Mouse (Mus musculus): ENCODE measurements around the gene Them4. TPM values are rescaled to one million over a fixed set of nuclear protein-coding genes. Genes with fewer than 3 reads are reported as not detected.

Gene Them4
- total and polyA plus RNA-seq, 3 experiments: 0.81 to 1.4 TPM; not detected in 1

Other genes with a start within 250 kb of the Them4 start
- not detected in 2 replicates for gene Gm10697, start 237.4 kb upstream of the Them4 start, total RNA-seq (2012; rRNA removed)
- gene Gm10697, start 237.4 kb upstream of the Them4 start, polyA plus RNA-seq (2012; ENCODE audit: insufficient read depth in 1 of 2, insufficient read length in 2 of 2, low read depth in 1 of 2, low replicate concordance in 2 of 2, missing spikeins in 1 of 2): not detected
- gene Gm10696, start 131.9 kb upstream of the Them4 start, total RNA-seq (2012; rRNA removed): not detected in 2 replicates
- not detected for gene Gm10696, start 131.9 kb upstream of the Them4 start, polyA plus RNA-seq (2012; ENCODE audit: insufficient read depth in 1 of 2, insufficient read length in 2 of 2, low read depth in 1 of 2, low replicate concordance in 2 of 2, missing spikeins in 1 of 2)
- gene Gm5286, start 113.4 kb upstream of the Them4 start, total RNA-seq (2012; rRNA removed): not detected in 2 replicates
- not detected for gene Gm5286, start 113.4 kb upstream of the Them4 start, polyA plus RNA-seq (2012; ENCODE audit: insufficient read depth in 1 of 2, insufficient read length in 2 of 2, low read depth in 1 of 2, low replicate concordance in 2 of 2, missing spikeins in 1 of 2)
- not detected in 2 replicates for gene Gm4778, start 46.1 kb upstream of the Them4 start, total RNA-seq (2012; rRNA removed)
- gene Gm4778, start 46.1 kb upstream of the Them4 start, polyA plus RNA-seq (2012; ENCODE audit: insufficient read depth in 1 of 2, insufficient read length in 2 of 2, low read depth in 1 of 2, low replicate concordance in 2 of 2, missing spikeins in 1 of 2): not detected
- gene Them5, start 32.0 kb downstream of the Them4 start, total RNA-seq (2012; rRNA removed): not detected in 2 replicates
- gene Them5, start 32.0 kb downstream of the Them4 start, polyA plus RNA-seq (2012; ENCODE audit: insufficient read depth in 1 of 2, insufficient read length in 2 of 2, low read depth in 1 of 2, low replicate concordance in 2 of 2, missing spikeins in 1 of 2): not detected
- not detected in 2 replicates for gene C2cd4d, start 52.3 kb downstream of the Them4 start, total RNA-seq (2012; rRNA removed)
- not detected for gene C2cd4d, start 52.3 kb downstream of the Them4 start, polyA plus RNA-seq (2012; ENCODE audit: insufficient read depth in 1 of 2, insufficient read length in 2 of 2, low read depth in 1 of 2, low replicate concordance in 2 of 2, missing spikeins in 1 of 2)
- not detected in 2 replicates for gene Rorc, start 62.7 kb downstream of the Them4 start, total RNA-seq (2012; rRNA removed)
- gene Rorc, start 62.7 kb downstream of the Them4 start, polyA plus RNA-seq (2012; ENCODE audit: insufficient read depth in 1 of 2, insufficient read length in 2 of 2, low read depth in 1 of 2, low replicate concordance in 2 of 2, missing spikeins in 1 of 2): not detected
- gene Lingo4, start 88.4 kb downstream of the Them4 start, total RNA-seq (2012; rRNA removed): not detected in 2 replicates
- not detected for gene Lingo4, start 88.4 kb downstream of the Them4 start, polyA plus RNA-seq (2012; ENCODE audit: insufficient read depth in 1 of 2, insufficient read length in 2 of 2, low read depth in 1 of 2, low replicate concordance in 2 of 2, missing spikeins in 1 of 2)
- gene Tdrkh, start 103.2 kb downstream of the Them4 start, total RNA-seq (2012; rRNA removed): not detected in 2 replicates
- gene Tdrkh, start 103.2 kb downstream of the Them4 start, polyA plus RNA-seq (2012; ENCODE audit: insufficient read depth in 1 of 2, insufficient read length in 2 of 2, low read depth in 1 of 2, low replicate concordance in 2 of 2, missing spikeins in 1 of 2): not detected
- 208 and 215 TPM in 2 replicates for gene Mrpl9, start 133.2 kb downstream of the Them4 start, total RNA-seq (2012; rRNA removed)
- 100 to 1,000 TPM in 1 of 2 experiments, not detected in 1; 191 TPM for gene Mrpl9, start 133.2 kb downstream of the Them4 start, polyA plus RNA-seq (2012; ENCODE audit: insufficient read depth in 1 of 2, insufficient read length in 2 of 2, low read depth in 1 of 2, low replicate concordance in 2 of 2, missing spikeins in 1 of 2)
- gene Oaz3, start 133.8 kb downstream of the Them4 start, total RNA-seq (2012; rRNA removed): 0.59 and 0.89 TPM in 2 replicates
- under 1 TPM in 1 of 2 experiments, not detected in 1; 0.91 TPM for gene Oaz3, start 133.8 kb downstream of the Them4 start, polyA plus RNA-seq (2012; ENCODE audit: insufficient read depth in 1 of 2, insufficient read length in 2 of 2, low read depth in 1 of 2, low replicate concordance in 2 of 2, missing spikeins in 1 of 2)
- 0.07 and 0.23 TPM in 2 replicates for gene Celf3, start 168.2 kb downstream of the Them4 start, total RNA-seq (2012; rRNA removed)
- under 1 TPM in 1 of 2 experiments, not detected in 1; 0.31 TPM for gene Celf3, start 168.2 kb downstream of the Them4 start, polyA plus RNA-seq (2012; ENCODE audit: insufficient read depth in 1 of 2, insufficient read length in 2 of 2, low read depth in 1 of 2, low replicate concordance in 2 of 2, missing spikeins in 1 of 2)
- not detected in 2 replicates for gene Riiad1, start 170.3 kb downstream of the Them4 start, total RNA-seq (2012; rRNA removed)
- under 1 TPM in 1 of 2 experiments, not detected in 1; 0.64 TPM for gene Riiad1, start 170.3 kb downstream of the Them4 start, polyA plus RNA-seq (2012; ENCODE audit: insufficient read depth in 1 of 2, insufficient read length in 2 of 2, low read depth in 1 of 2, low replicate concordance in 2 of 2, missing spikeins in 1 of 2)

All from MEL (cell line).